Mouse (Mus musculus): Measurements from ENCODE around the gene Klre1.
"Not testable (repeated sequence)": the region's sequence is repeated elsewhere in the genome, so short reads cannot be mapped to it uniquely, and the experiment has no call there.

Klre1 gene

DNA sequence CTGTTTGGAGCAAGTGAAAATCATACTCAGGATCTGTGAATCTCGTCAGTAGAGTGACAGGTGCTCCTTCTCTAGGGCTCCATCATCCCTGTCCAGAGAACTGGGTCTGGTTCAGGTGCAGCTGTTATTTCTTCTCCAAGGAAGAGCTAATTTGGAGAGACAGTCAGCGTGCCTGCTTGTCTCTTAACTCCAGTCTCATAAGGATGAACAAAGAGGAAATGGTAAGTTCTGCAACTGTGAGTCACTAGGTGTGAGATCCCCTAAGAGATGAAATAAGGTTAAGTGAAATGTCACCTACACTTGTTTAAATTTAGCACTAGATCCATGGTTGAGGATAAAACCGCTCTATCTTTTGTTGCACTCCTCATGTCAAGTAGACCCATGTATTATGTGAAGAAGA, 5.3 kb downstream of the Klre1 start:
- no peak for DNase-seq (ENCODE audit: low read depth, low spot score)

DNA sequence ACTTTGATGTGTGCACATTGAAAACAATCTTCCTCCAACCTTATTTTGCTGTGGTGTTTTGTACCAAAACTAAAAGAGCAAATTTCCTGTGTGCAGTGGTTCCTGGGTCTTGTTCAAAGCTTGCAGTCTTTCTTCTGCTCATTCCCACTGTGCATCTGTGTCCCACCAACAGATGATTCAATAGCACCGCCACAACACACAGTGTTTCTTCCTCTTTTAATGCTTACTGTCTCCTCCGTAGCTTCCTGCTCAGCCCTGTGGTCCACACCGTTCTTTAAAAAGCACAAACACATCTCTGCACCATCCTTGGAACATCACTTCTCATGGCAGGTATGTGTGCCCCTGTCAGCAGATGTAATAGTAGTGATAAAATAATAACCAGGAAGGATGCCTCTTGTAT, 13.8 kb downstream of the Klre1 start, which contains the start of gene Klrd1:
TSS of gene Klrd1 (plus strand) at position 275 of the 400 bp plus-strand sequence.
- DNase-seq (ENCODE audit: low read depth, low spot score): no peak

DNA sequence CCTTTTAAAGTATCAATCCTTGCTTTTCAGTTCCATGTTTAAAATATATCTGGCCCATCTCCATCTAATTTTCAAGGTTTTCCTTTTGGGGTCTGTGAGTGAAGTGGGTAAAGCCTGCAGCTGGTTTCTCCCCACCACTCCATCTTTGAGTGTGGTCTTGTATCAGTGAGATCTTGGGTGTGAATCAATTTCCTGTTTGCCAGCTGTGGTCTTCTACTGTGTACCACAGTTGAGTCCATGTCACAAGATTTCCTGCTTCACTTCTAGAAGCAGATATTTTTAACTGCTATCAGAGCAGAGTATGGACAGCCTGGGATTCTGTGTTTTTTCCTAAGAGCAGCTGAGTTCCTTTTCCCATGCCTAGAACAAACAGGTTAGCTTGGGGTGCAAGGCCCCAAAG, 30.7 kb downstream of the Klre1 start:
- no peak for DNase-seq (ENCODE audit: low read depth, low spot score)

DNA sequence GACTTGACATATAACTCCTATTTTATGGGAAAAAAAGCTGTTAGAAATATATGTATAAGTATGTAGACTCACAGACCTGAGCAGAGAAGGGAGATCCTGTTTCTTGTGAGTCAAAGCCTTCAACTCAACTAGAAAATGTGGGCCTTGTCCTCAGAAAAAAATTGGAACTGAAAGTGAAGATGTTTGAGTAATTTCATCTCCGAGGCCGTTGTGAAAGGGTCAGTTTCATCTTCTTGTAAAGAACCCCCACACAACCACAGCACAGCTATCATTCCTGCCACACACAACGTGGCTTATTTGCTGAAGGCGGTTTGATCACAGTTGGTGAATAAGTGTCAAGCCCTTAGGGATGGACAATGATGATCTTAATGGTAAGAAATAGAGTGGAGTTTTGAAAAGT, 46.0 kb downstream of the Klre1 start, which contains the start of gene Klrk1:
TSS of gene Klrk1 (minus strand) at position 130 of the 400 bp plus-strand sequence.
- DNase-seq (ENCODE audit: low read depth, low spot score): no peak

DNA sequence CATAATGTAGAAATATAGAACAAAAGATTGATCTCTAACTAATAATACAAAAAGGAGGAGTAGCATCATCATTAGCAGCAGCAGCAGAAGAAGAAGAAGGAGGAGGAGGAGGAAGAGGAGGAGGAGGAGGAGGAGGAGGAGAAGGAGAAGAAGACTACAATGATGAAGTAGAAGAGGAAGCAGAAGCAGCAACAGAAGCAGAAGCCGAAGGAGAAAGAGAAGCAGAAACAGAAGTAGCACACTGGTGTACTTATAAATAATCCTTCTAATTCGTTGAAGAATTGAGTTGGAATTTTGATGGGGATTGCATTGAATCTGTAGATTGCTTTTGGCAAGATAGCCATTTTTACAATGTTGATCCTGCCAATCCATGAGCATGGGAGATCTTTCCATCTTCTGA, 53.3 kb downstream of the Klre1 start:
- DNase-seq (ENCODE audit: low read depth, low spot score): not testable (repeated sequence)

Data from retina, postnatal 7 days (tissue).